Mouse (Mus musculus) CD8-positive naive resting alpha-beta T cell, adult 2 months (primary cell): ENCODE results near the gene Olfr597.
"Not testable (repeated sequence)": the region's sequence is repeated elsewhere in the genome, so short reads cannot be mapped to it uniquely, and the experiment has no call there.

ENCODE experiments used
- DNase-seq, 2 experiments: peaks; one replicate each; pipeline ENCODE4 v3.0.0; 2022; ENCODE audit warnings: low read depth in 2 of 2, low spot score in 2 of 2

Gene Olfr597

DNA sequence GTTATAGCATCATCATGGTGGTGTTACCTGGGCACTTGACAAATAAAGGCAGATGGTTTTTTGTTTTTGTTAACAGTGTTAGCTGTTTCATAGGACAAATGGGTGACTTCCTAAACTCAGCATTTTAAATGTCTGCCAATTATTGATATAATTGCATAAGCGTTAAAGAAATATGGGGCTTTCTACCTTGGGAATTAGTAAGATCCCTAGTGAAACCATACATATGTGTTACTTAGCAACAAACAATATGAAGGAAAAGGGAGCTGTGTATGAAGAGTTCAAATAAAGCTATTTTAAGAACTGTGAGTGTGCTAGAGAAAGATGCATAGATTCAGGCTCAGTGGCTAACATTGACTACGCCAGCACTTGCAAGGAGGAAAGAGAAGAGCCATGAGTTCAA lies at the start of gene Olfr597:
Gene Olfr597, plus strand, starts transcription at position 301 of the 400 bp plus-strand sequence.
- DNase-seq, result not testable (repeated sequence)

- not testable (repeated sequence) for DNase-seq
Observed at GRCm38 (mm10) chr7:103305348-103305747, 10.8 kb upstream of the Olfr597 start, which contains the start of gene Olfr596. Olfr596 (plus strand) TSS chr7:103305648.

DNA sequence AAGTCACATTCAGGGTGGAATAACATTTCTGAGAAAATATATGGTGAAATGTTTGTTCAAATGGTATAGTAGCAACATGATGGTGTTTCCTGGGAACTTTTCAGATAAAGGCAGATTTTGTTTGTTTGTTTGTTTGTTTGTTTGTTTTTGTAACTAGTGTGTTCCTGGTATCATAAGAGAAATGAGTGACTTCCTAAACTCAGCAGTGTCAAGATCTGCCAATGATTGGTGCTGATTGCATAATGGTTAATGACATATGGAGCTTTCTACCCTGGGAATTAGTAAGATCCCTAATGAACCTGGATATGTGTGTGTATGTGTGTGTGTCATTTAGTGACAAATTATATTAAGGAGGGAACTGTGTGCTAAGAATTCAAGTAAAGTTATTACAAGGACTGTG lies 7.2 kb downstream of the Olfr597 start, which contains the start of gene Olfr598:
Gene Olfr598, plus strand, starts transcription at position 301 of the 400 bp plus-strand sequence.
- no peak for DNase-seq

DNA sequence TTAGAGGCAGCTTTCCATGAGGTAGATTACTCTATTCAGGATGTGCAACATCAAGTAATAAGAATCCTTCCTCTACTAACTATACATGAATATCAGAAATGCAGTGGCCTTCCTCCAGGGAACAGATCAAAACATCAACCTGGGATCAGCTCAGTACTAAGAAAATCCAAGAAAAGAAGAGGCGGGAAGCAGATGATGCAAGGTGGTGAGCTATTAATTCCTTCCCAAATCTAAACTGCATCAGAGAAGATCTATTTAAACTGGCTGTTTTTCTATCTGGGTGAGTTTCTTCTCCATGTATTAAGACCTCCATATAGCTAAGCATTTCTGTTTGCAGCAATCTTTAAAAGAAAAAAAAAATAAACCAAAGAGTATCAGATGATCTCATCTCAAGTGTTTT lies 19.5 kb downstream of the Olfr597 start, which contains the start of gene Olfr599:
Gene Olfr599, plus strand, starts transcription at position 301 of the 400 bp plus-strand sequence.
- DNase-seq, result no peak

DNA sequence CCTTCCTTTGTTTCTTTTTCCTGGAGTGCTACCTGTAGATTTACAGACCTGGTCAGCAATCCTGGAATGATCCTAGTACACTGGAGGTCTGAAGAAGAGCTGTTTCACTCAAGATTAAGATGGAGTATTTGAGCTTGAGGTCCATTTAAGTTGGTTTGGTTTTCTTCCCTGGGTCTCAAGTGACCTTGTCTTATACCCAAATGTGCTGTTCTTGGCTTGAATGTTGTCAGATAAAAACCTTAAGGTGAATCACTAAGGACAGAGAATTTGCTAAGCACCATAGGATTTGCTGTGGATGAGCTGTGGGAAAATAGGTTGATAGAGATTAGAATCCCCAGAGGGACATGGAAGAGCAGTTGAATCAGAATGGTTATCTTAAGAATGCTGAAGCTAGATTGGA lies 33.5 kb downstream of the Olfr597 start, which contains the start of gene Olfr600:
Gene Olfr600, minus strand, starts transcription at position 101 of the 400 bp plus-strand sequence.
- DNase-seq, result no peak

GRCm38 (mm10) chr7:103362555-103362954 lies 46.4 kb downstream of the Olfr597 start, which contains the start of gene Olfr601:
Olfr601 (minus strand) TSS chr7:103362655.
- no peak for DNase-seq
